Mouse (Mus musculus) hindbrain, embryonic 12.5 days (tissue): ENCODE measurements at regions not wholly inside any gene's neighbourhood (a gene's known extent, or its start where the extent isn't known, plus 50 kb on each side); places are given as distances from the start of the nearest gene placed in this dataset.

Source experiments
- ATAC-seq: fragments of 200-750 bp; cut with Nextera tagmentation; 2 replicates; pipeline ENCODE4 v1.8.0; 2017; ENCODE audit warnings: moderate TSS enrichment; ENCODE audit not compliant: low FRiP score
- H3K27ac ChIP-seq: fragments of 300-500 bp; sonication (generic); 2 replicates; pipeline ENCODE4 v1.5.1; 2016; ENCODE audit warnings: mild to moderate bottlenecking
- H3K27me3 ChIP-seq: fragments of 300-500 bp; sonication (generic); 2 replicates; pipeline ENCODE4 v1.6.1; 2016; ENCODE audit warnings: mild to moderate bottlenecking
- H3K36me3 ChIP-seq: fragments of 300-500 bp; sonication (generic); 2 replicates; pipeline ENCODE4 v1.6.1; 2016; ENCODE audit warnings: mild to moderate bottlenecking
- H3K4me1 ChIP-seq: fragments of 300-500 bp; sonication (generic); 2 replicates; pipeline ENCODE4 v1.6.1; 2016
- H3K4me2 ChIP-seq: fragments of 300-500 bp; sonication (generic); replicated peaks from 2 replicates; pipeline ENCODE4 v1.6.1; 2016; ENCODE audit warnings: mild to moderate bottlenecking
- H3K4me3 ChIP-seq: fragments of 300-500 bp; sonication (generic); 2 replicates; pipeline ENCODE4 v1.5.1; 2016; ENCODE audit warnings: mild to moderate bottlenecking
- H3K9ac ChIP-seq: fragments of 300-500 bp; sonication (generic); 2 replicates; pipeline ENCODE4 v1.6.1; 2016; ENCODE audit warnings: mild to moderate bottlenecking, moderate library complexity
- H3K9me3 ChIP-seq: fragments of 300-500 bp; sonication (generic); replicated peaks from 2 replicates; pipeline ENCODE4 v1.6.1; 2016; ENCODE audit warnings: mild to moderate bottlenecking
- WGBS: fragments of 180-500 bp; shearing (Covaris S2); methylation state at CpG from one replicate; pipeline ENCODE4 v1.1.7; 2016; 5-methylcytosine and 5-hydroxymethylcytosine counted together

DNA sequence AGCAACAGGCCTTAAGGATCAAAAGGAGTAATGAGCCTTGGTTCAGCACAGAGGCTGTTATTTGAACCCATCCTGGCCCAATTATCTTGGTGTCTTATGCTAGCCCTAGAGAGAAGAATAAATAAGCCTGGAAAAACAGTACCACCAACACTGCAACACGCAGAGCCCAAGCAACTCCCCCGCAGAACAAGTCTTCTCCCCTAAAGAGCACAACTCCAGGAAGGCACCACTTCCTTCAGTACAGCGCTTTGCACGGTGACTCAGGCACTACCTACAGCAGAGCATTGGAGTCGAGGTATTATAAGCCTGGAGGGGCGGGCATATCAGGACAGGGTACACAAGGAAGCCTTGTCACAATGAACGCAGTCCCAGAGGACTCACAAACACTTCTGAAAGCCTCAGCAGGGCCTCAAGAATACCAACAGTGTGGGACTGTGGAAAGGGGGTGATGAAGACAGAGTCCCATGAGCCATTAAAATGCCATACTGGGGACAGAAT lies 62.9 kb upstream of the Arhgap5 start:
- H3K4me2 ChIP-seq: no peak overlapping the region
- 0 out of 2 replicates have a peak, but pooled peaks cover 1% of the 10 kb centered on the region for H3K4me1 ChIP-seq
- no peaks in the 10 kb centered on the region for H3K9me3 ChIP-seq
- no peaks in the 10 kb centered on the region for H3K36me3 ChIP-seq
- H3K27ac ChIP-seq: no peak overlapping the region
- no peak for ATAC-seq
- no peak overlapping the region for H3K9ac ChIP-seq
- H3K27me3 ChIP-seq: no peaks in the 10 kb centered on the region
- 71% methylated on average over 7 of the region's 7 CpGs for WGBS
- no peak overlapping the region for H3K4me3 ChIP-seq

DNA sequence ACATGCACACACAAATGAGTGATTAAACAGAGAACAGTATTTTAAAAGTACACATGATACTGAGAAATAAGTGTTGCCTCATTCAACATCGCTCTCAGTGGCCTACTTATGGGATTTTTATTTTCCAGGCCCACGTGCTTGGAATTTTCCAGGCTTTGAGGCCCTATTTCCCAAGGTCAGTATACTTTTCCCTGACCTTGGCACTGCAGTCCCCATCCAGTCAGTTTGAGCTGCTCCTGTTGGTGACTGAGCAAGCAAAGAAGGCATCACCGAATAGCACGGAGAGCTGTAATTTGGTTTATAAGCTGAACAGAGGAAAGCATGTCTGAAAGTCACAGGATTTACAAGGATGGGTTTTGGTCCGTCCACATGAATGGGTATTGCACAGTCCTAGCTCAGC lies 61.4 kb upstream of the Arhgap5 start:
- Histone ChIP-seq H3K9me3 (no peaks in the 10 kb centered on the region), H3K9ac (no peak overlapping the region), H3K4me2 (no peak overlapping the region), H3K27ac (no peak overlapping the region), H3K27me3 (no peaks in the 10 kb centered on the region), H3K4me3 (no peak overlapping the region), H3K36me3 (no peaks in the 10 kb centered on the region), H3K4me1 (no peaks in the 10 kb centered on the region)
- ATAC-seq: no peak
- WGBS: 90% methylated on average over 5 of the region's 5 CpGs

DNA sequence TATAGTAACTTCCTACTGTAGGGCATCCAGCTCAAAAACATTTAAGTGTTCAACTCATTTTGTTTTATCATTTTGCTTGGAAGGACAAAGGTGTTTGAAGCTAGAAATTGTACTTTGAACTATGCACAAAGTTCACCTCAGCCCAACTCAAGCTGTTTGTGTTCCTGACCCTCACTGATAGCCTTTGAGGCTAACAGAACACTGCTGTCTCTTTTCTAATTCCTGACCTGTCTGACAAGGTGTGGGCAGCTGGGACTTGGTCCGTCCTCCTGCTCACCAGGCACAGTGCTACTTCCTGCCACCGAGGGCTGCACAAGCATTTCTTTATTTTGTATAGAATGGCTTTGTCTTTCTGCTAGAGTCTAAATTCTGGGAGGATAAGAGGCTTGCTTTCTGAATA lies 58.0 kb upstream of the Arhgap5 start:
- H3K4me1 ChIP-seq: no peaks in the 10 kb centered on the region
- 55% methylated on average over 2 of the region's 2 CpGs for WGBS

DNA sequence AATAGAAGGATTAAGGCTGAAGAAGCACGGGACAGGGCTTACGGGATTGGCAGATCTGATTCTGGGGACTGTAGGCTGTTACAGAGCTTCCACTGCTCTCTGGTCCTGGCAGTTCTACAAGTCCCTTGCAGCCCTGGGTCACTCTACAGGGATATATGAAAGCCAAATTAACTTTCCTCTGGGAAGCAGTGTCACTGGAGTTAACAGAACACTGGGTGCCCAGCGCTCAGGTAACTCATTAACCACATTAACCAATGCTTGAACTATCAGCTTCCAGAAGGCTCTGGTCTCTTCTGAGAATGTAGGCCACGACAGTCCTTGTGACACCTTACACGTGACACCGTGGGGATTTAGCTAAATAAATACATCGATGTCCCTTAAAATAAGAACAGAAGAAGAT lies 57.3 kb upstream of the Arhgap5 start:
- Histone ChIP-seq H3K9ac (no peak overlapping the region), H3K4me2 (no peak overlapping the region), H3K4me1 (no peaks in the 10 kb centered on the region), H3K27ac (no peak overlapping the region), H3K4me3 (no peak overlapping the region), H3K36me3 (no peaks in the 10 kb centered on the region), H3K9me3 (no peaks in the 10 kb centered on the region), H3K27me3 (no peaks in the 10 kb centered on the region)
- 84% methylated on average over 7 of the region's 7 CpGs for WGBS
- no peak for ATAC-seq

More for the DNA sequence above, 58.0 kb upstream of the Arhgap5 start:
- Histone ChIP-seq H3K4me3 (no peak overlapping the region), H3K27me3 (no peaks in the 10 kb centered on the region), H3K9me3 (no peaks in the 10 kb centered on the region), H3K27ac (no peak overlapping the region), H3K4me2 (no peak overlapping the region), H3K9ac (no peak overlapping the region), H3K36me3 (no peaks in the 10 kb centered on the region)
- no peak for ATAC-seq

DNA sequence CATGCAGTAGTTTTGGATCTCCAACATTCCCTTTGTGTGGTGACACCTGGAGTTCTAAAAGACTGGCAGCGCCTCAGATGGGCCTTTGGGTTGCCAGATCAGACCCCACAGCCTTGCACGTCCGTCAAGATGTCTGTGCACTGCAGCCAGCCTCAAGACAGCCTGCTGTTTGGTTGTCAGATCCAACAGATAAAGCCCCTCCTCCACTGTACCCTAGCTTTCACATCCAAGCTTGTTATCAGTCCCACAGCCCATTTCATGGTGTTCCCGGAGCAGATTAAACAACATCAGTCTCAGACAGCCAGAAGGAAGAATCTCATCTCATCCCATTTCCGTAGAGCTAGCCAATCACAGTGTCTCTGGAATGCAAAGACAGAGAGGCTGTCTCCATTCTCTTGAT lies 56.3 kb upstream of the Arhgap5 start:
- 69% methylated on average over 5 of the region's 5 CpGs for WGBS
- Histone ChIP-seq H3K4me2 (no peak overlapping the region), H3K9ac (no peak overlapping the region), H3K4me3 (no peak overlapping the region), H3K9me3 (no peaks in the 10 kb centered on the region), H3K27ac (no peak overlapping the region), H3K4me1 (no peaks in the 10 kb centered on the region), H3K36me3 (no peaks in the 10 kb centered on the region), H3K27me3 (no peaks in the 10 kb centered on the region)
- no peak for ATAC-seq

DNA sequence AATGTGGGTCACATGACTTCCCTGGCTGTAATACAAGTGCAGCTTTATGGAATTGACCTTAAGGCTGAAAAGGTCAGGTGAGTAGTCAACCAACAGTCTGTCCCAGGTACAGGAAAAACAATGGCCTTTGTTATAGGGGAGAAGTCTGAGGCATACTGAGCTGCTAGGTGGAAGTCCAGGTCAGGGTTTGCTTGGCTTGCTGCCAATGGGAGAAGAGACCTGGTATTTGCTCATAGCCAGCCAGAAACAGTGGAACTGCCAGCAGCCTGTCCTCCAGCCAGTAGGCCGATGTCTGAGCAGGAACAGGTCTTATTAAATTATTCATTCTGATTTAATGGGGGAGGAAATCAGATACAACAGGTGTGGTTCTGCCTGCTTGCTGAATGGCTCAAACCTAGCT lies 55.6 kb upstream of the Arhgap5 start:
- Histone ChIP-seq H3K9me3 (no peaks in the 10 kb centered on the region), H3K9ac (no peak overlapping the region), H3K27me3 (no peaks in the 10 kb centered on the region), H3K4me1 (no peaks in the 10 kb centered on the region), H3K4me3 (no peak overlapping the region), H3K27ac (no peak overlapping the region), H3K4me2 (no peak overlapping the region), H3K36me3 (no peaks in the 10 kb centered on the region)
- no peak for ATAC-seq
- WGBS: 43% methylated on average over 1 of the region's 1 CpGs

DNA sequence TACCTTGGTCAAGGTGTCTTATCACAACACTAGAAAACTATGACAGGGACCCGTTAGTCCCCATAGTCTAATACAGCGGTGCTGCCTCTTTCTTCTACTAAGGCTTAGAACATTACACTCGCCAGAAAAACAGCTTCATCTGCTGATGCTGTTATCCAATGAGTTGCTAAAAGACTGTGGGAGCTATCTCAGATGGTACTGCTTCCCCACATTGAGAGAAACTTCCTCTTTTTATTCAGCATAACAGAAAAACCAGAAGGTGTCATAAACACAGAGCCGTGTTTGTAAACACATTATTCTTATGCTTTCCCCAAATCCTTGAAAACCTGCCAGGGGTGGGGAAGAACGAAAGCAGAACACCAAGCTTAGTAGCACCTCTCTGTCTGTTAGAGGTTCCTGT lies 49.9 kb upstream of the Arhgap5 start:
- ATAC-seq: no peak
- Histone ChIP-seq H3K9ac (no peak overlapping the region), H3K27me3 (no peaks in the 10 kb centered on the region), H3K4me3 (no peak overlapping the region), H3K27ac (no peak overlapping the region), H3K36me3 (no peaks in the 10 kb centered on the region), H3K9me3 (peaks cover 5% of the 10 kb centered on the region; the same call in 1 of the 2 replicates), H3K4me2 (no peak overlapping the region), H3K4me1 (no peaks in the 10 kb centered on the region)
- WGBS: 89% methylated on average over 5 of the region's 5 CpGs
